Mouse (Mus musculus): ENCODE results near the gene Eef1a2.

DNA sequence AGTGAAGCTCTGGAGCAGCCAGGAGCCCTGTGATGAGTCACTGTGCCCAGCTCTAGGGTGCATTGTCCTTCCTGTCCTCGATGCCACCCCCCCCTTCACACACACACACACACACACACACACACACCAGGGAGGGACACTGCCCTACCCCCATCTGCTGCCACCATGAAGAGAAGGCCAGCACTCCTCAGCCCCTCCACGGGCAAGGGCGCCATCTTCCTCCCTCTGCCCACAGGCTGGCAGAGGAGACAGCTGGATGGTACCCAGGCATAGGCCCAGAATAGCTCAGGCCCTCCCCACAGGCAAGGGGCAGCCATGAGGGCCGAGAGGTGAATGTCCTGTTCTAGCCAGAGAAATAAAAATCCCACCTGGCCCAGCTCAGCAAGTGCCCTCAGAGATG is 1.0 kb downstream of the Eef1a2 start:
- no peak for TF ChIP-seq CTCF (IDR thresholded peaks at IDR 0.05)
- TF ChIP-seq EP300 (IDR thresholded peaks at IDR 0.05; ENCODE audit: insufficient read depth, low read depth, low read length), result no peak

Measured in heart, adult 2 months (tissue).